Mouse (Mus musculus) spleen, adult 2 months (tissue): Measurements from ENCODE around the gene Klhdc9. TPM values are rescaled to one million over a fixed set of nuclear protein-coding genes. Genes with fewer than 3 reads are reported as not detected.
"Not testable (repeated sequence)": the region's sequence is repeated elsewhere in the genome, so short reads cannot be mapped to it uniquely, and the experiment has no call there.

Experiments used
- DNase-seq, 2 experiments: peaks; one replicate each; pipeline versions ENCODE4 v3.0.0 to v3.0.0-alpha.2; 2012 to 2021; ENCODE audit warnings: low spot score in 2 of 2, low read depth in 1 of 2
- H3K27ac ChIP-seq: fragments of 200-500 bp; 2 replicates; pipeline ENCODE4 v1.5.1; 2012; ENCODE audit warnings: low read length, inconsistent platforms; ENCODE audit not compliant: insufficient read depth
- H3K27me3 ChIP-seq: fragments of 200-500 bp; 2 replicates; pipeline ENCODE4 v1.6.1; 2012; ENCODE audit warnings: mild to moderate bottlenecking, moderate library complexity, low read length, inconsistent platforms; ENCODE audit not compliant: control insufficient read depth, insufficient read depth
- H3K36me3 ChIP-seq: fragments of 200-500 bp; 2 replicates; pipeline ENCODE4 v1.6.1; 2012; ENCODE audit warnings: mild to moderate bottlenecking, low read length, inconsistent platforms; ENCODE audit not compliant: control insufficient read depth, insufficient read depth
- H3K4me1 ChIP-seq: fragments of 200-500 bp; 2 replicates; pipeline ENCODE4 v1.6.1; 2011; ENCODE audit warnings: inconsistent platforms; ENCODE audit not compliant: control insufficient read depth, insufficient read depth, insufficient read length
- H3K4me3 ChIP-seq: fragments of 200-500 bp; 2 replicates; pipeline ENCODE4 v1.5.1; 2011; ENCODE audit warnings: mild to moderate bottlenecking, inconsistent platforms; ENCODE audit not compliant: insufficient read depth, insufficient read length; ENCODE audit errors: extremely low read depth
- CTCF ChIP-seq: fragments of 200-500 bp; IDR thresholded peaks from 2 replicates; pipeline ENCODE4 v1.5.1; 2011; ENCODE audit warnings: mild to moderate bottlenecking, inconsistent platforms; ENCODE audit not compliant: insufficient read depth, insufficient read length, insufficient replicate concordance; ENCODE audit errors: extremely low read depth
- POLR2A ChIP-seq: fragments of 200-500 bp; IDR thresholded peaks from 2 replicates; pipeline ENCODE4 v1.6.1; 2011; ENCODE audit warnings: low read depth, low read length, inconsistent platforms
- WGBS: fragments of 180-500 bp; shearing (Covaris S2); methylation state at CpG from one replicate; pipeline ENCODE4 v1.1.7; 2018; 5-methylcytosine and 5-hydroxymethylcytosine counted together
- polyA plus RNA-seq: library from polyadenylated mRNA; depleted of rRNA; stranded (reverse); fragments of >200 nt; gene quantifications from 2 replicates; pipeline ENCODE4 v1.2.3, GENCODE M21; 2012

Klhdc9 gene
- polyA plus RNA-seq, 1 experiment = 0.20 TPM

DNA sequence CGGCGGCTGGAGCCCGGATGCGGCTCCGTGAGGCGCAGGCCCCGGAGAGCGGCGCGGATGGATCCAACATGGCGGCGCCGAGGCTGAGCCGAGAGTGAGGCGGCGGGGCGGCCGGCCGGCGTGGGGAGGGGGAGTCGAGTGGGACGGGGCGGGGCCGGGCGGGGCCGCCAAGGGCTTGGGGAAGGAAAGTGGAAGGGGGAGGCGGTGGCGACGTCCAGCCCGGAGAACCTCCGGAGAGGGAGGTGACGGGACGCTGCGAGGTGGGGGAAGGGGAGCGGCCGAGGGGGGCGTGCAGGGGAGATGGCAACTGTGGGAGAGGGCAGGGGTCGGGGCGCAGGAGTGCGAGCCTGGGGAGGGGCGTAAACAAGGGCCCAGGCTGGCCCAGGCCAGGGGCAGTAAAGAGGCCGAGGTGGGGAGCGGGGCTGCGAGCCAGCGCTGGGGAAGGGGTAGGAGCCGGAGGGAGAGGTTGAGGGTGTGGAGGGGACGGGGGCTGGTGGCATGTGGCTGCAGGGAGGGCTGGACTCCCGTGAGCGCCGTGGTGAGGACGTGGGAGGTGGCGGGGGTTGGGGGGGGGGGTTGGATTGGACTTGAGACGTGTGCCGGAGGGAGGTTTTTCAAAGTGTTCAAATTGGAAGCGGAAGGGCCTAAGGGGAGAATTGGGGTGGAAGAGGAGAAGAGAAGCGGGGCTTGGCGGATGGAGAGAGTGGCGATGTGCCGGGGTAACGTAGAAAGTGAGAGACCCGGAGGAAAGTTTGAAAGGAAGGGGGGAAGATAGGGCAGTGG is 31.0 kb downstream of the Klhdc9 start:
- no peak for DNase-seq
- Histone ChIP-seq H3K27me3 (no peaks in the 10 kb centered on the region), H3K27ac (peak overlapping the region; percentile 94), H3K4me3 (peak overlapping the region; percentile 71), H3K36me3 (no peaks in the 10 kb centered on the region), H3K4me1 (peaks cover 3% of the 10 kb centered on the region)
- WGBS = 3% methylated on average over 43 of the region's 61 CpGs
- TF ChIP-seq POLR2A = no peak; the same call in none of the 2 replicates
- TF ChIP-seq CTCF = no peak

GRCm38 (mm10) chr1:171328839-171329432 is 31.7 kb downstream of the Klhdc9 start, which contains the start of gene Dedd:
Gene Dedd (plus strand): TSS chr1:171329145.
- peak within 1 kb of the TSS; percentile 71 for H3K4me3 ChIP-seq
- DNase-seq = peak; percentile 84
- no peaks in the 10 kb centered on the region for H3K27me3 ChIP-seq
- WGBS = under 1% methylated on average over 42 of the region's 48 CpGs
- peak within 1 kb of the TSS; percentile 94 for H3K27ac ChIP-seq
- no peak for TF ChIP-seq CTCF
- TF ChIP-seq POLR2A = no peak; the same call in 1 of the 2 replicates
- no peaks in the 10 kb centered on the region for H3K36me3 ChIP-seq
- peaks cover 3% of the 10 kb centered on the region for H3K4me1 ChIP-seq

DNA sequence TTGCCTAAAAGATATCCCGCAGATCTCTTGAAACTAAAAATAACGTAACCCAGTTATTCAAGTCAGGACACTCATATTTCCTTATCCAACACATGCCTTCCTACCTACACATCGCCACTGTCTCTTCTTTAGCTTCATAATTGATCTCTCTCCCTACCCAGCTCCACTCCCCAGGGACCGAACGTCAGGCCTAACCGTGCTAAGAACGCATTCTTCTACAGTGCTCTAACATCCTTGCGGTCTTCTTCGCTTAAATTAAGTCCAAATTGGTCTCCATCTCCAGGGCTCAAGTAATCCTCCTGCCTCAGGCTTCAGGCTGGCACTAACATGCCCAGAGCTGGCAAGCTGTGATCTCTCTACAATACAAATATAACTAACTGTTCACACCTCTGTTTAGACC is 32.4 kb downstream of the Klhdc9 start:
- Histone ChIP-seq H3K4me1 (peaks cover 3% of the 10 kb centered on the region; the same call in 1 of the 2 replicates), H3K27me3 (no peaks in the 10 kb centered on the region), H3K4me3 (peak overlapping the region; percentile 71), H3K27ac (peak overlapping the region; percentile 94), H3K36me3 (no peaks in the 10 kb centered on the region)
- TF ChIP-seq POLR2A (no peak), CTCF (no peak)
- whole genome bisulfite sequencing = 32% methylated on average over 9 of the region's 9 CpGs
- DNase-seq = no peak

DNA sequence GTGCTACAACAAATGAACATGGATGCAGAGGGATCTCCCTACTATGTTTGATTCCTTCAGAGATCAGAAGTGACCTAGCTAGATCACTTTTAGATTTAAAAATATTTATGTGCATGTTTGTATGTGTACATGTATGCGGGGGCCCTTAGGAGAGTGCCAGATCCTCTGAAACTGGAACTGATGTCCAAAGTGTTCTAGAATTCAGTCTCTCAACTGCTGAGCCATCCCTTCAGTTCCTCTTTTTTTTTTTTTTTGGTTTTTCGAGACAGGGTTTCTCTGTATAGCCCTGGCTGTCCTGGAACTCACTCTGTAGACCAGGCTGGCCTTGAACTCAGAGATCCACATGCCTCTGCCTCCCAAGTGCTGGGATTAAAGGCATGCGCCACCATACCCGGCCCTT is 34.0 kb downstream of the Klhdc9 start:
- not testable (repeated sequence) for H3K27ac ChIP-seq, H3K4me1 ChIP-seq, H3K36me3 ChIP-seq, H3K27me3 ChIP-seq, DNase-seq, H3K4me3 ChIP-seq
- 39% methylated on average over 4 of the region's 4 CpGs for WGBS

DNA sequence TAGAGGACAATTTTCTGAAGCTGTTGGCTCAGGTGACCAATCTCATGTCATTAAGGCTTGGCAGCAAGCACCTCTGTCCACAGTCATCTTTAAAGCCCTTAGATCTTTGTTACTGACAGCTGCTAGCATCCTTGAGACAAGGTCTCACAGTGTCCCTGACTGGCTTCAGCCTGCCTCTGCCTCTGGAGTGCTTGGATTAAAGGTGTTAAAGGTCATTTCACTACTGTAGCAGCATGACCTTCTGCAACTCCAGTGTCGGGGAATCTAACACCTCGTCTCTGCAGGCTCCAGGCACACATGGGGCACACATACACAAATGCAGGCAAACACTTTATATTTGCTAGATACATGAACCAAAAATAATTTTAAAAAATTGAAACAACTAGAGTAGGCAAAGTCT is 35.0 kb downstream of the Klhdc9 start:
- no peaks in the 10 kb centered on the region for H3K27me3 ChIP-seq
- no peak for DNase-seq
- no peak overlapping the region for H3K4me3 ChIP-seq
- peaks cover 1% of the 10 kb centered on the region; the same call in 1 of the 2 replicates for H3K4me1 ChIP-seq
- H3K36me3 ChIP-seq = no peaks in the 10 kb centered on the region
- no peak for TF ChIP-seq POLR2A
- no peak for TF ChIP-seq CTCF
- no peak overlapping the region for H3K27ac ChIP-seq
- 92% methylated on average over 2 of the region's 2 CpGs for WGBS

- no peaks in the 10 kb centered on the region for H3K4me1 ChIP-seq
- H3K27ac ChIP-seq = no peak overlapping the region
- no peak for TF ChIP-seq CTCF
- TF ChIP-seq POLR2A = no peak
Measured at GRCm38 (mm10) chr1:171322012-171322411, 38.6 kb downstream of the Klhdc9 start.

DNA sequence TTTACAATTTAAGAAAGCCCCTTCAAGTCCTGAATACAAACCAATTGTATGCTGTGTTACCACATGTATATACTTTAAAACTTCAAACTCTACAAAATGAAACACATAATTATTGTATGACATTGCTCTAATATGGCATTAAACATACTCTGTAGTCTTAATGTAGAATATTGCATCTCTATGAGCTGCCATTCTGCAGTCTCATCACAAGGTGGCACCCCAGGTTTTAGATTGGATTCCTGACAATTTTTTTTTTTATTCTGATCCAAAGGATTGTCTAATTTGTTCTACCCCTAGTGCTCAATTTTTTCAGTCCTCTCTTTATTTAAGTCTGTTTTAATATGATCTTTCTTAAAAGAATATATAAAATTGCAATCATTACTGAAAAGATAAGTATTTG is 39.2 kb downstream of the Klhdc9 start:
- no peak for TF ChIP-seq POLR2A
- TF ChIP-seq CTCF = no peak
- DNase-seq = no peak
- H3K27ac ChIP-seq = no peak overlapping the region
- H3K36me3 ChIP-seq = no peaks in the 10 kb centered on the region
- no peaks in the 10 kb centered on the region for H3K27me3 ChIP-seq
- no peaks in the 10 kb centered on the region for H3K4me1 ChIP-seq
- no peak overlapping the region for H3K4me3 ChIP-seq

More at GRCm38 (mm10) chr1:171322012-171322411, 38.6 kb downstream of the Klhdc9 start:
- Histone ChIP-seq H3K27me3 (no peaks in the 10 kb centered on the region), H3K36me3 (no peaks in the 10 kb centered on the region), H3K4me3 (no peak overlapping the region)
- WGBS = 79% methylated on average over 1 of the region's 1 CpGs
- no peak for DNase-seq
